Mouse (Mus musculus): Measurements from ENCODE around the gene Spsb3.

Spsb3 gene

DNA sequence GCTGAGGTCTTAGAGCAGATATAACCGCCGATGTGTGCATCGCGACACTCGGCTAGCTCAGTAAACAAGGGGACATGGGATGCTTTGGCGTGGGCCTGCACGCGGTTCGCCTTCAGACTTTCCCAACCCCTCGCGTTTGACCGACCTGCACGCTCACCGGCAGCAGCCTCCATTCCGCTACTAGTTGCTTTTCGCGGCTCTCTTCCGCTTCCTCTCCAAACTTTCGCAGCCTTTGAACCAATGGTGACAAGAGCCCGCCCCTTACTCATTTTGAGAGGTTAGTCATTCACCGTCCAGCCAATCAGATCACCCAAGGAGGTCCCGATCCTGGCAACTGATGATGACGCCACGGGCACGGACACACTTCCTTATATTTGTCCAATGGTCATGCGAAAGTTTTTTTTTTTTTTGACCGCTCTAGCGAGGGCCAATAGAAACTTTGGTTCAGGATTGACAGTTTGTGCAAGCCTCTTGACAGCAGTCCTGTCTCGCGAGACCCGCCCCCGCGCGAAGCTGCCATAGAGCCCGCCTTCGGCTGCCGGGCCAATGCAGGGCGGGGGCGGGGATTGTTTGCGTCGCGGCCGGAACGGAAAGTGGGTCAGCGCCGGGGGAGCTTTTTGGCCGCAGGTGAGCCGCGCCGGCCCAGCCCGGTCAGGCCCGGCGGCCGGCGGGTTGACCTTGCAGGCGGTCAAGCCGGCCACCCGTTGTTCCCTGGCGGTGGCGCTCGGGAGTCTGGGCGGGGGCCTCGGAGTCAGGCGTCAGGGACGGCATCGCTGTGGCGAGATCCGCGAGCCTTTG lies at the start of gene Spsb3, which contains the start of gene Nubp2:
Gene Spsb3 (plus strand): TSS at position 510 of the 798 bp plus-strand sequence.
Gene Nubp2 (minus strand): TSS at position 216 of the 798 bp plus-strand sequence.
- peak; percentile 98 for DNase-seq (ENCODE audit: low spot score)

DNA sequence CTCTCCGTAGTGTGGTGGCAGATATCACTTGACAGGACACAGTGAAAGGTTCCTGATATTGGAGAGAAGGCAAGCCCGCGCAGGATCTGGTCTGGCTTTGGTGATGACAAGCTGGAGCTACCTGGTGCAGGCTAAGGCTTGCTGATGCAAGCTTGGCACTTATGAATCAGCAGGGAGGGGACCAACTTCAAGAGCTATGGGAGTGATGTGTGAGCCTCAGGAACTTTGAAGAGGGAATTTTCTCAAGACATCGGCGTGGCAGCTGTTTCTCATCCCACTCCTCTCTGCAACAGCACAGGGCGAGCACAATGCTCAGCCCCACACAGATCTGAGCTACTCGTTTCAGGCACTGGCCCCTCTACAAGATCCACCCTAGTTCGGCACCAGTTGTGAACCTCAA lies 46.6 kb upstream of the Spsb3 start, which contains the start of gene Hagh:
Gene Hagh (plus strand): TSS at position 302 of the 400 bp plus-strand sequence.
- DNase-seq (ENCODE audit: low spot score): no peak

DNA sequence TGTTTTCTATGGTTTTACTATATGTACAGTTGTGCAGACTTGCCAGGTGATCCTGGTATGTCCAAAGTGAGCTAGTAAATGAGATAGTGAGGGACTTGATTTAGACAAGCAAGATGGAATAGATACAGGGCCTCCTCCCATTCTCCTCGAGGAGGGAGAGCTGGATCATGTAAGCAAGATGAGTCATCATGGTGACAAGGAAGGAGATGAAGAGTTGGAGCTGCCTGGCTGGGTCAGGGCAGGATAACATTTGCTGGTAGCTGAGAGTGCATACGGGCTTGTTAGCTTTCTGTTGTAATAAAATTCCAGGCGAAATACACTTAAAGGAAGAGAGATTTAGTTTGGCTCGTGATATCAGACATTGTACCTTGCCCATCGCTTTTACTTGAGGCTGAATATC lies 46.1 kb upstream of the Spsb3 start:
- DNase-seq (ENCODE audit: low spot score): no peak

DNA sequence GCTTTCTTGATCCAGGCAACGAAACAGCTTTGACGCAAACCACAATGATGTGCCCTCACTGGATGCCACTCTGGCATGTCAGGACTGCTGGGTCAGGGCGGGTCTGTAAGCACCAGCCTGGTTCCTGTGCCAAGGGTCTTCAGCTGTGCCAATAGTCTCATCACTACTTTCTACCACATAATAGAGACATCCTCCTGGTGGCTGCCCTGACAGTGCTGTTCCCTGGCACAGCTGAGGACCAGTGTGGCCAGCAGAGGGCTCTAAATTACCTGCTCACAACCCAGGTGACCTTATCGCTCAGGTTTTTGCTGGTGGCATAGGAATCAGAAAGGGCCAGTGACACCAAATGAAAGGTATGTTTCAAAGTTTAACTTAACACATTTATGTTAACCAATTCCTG lies 45.3 kb upstream of the Spsb3 start:
- peak; percentile 13 for DNase-seq (ENCODE audit: low spot score)

DNA sequence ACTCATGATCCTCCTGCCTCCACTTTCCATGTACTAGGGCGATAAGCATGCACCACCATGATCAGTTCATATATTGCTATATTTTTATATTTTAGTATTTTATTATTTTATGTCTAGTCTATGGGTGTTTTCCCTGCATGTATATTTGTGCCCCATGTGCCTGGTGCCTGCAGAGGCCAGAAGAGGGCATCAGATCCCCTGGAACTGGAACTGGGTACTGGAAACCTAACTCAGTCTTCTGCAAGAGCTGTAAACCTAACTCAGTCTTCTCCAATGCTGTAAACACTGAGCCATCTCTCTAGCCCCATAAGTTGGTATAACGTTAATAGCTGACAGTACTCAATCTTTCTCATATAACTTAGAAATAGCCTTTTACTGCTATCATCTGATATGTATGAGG lies 43.8 kb upstream of the Spsb3 start:
- no peak for DNase-seq (ENCODE audit: low spot score)

- DNase-seq (ENCODE audit: low spot score): no peak
Measured at GRCm38 (mm10) chr17:24844525-24844924, 41.9 kb upstream of the Spsb3 start.

DNA sequence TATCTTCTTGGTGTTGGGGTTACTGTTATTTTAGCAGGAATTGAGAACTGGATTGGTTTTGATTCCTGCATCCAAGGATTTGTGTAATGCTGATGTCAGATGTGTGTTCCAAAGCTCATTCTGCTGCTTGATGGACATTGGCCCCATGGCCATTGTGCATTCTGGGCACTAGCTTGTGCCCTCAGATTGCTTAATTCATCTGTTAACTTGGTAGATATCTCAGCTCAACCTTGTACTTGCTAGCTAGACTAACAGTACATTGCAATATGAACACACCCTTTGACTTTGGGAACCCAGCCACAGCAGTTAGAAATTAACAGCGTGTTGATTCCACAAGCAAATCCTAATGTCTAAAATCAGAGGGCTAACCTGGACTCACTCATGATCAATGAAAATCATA lies 39.1 kb upstream of the Spsb3 start:
- no peak for DNase-seq (ENCODE audit: low spot score)

- DNase-seq (ENCODE audit: low spot score): peak; percentile 75
Measured at GRCm38 (mm10) chr17:24848600-24849031, 37.8 kb upstream of the Spsb3 start.

GRCm38 (mm10) chr17:24849733-24850064 lies 36.7 kb upstream of the Spsb3 start:
- no peak for DNase-seq (ENCODE audit: low spot score)

GRCm38 (mm10) chr17:24850065-24850772 lies 36.2 kb upstream of the Spsb3 start, which contains the start of gene Fahd1:
TSS of gene Fahd1 (minus strand) at chr17:24850364.
- DNase-seq (ENCODE audit: low spot score): peak; percentile 99

GRCm38 (mm10) chr17:24850773-24851127 lies 35.7 kb upstream of the Spsb3 start:
- DNase-seq (ENCODE audit: low spot score): no peak

- DNase-seq (ENCODE audit: low spot score): no peak
Measured at GRCm38 (mm10) chr17:24851381-24852125, 34.9 kb upstream of the Spsb3 start.

DNA sequence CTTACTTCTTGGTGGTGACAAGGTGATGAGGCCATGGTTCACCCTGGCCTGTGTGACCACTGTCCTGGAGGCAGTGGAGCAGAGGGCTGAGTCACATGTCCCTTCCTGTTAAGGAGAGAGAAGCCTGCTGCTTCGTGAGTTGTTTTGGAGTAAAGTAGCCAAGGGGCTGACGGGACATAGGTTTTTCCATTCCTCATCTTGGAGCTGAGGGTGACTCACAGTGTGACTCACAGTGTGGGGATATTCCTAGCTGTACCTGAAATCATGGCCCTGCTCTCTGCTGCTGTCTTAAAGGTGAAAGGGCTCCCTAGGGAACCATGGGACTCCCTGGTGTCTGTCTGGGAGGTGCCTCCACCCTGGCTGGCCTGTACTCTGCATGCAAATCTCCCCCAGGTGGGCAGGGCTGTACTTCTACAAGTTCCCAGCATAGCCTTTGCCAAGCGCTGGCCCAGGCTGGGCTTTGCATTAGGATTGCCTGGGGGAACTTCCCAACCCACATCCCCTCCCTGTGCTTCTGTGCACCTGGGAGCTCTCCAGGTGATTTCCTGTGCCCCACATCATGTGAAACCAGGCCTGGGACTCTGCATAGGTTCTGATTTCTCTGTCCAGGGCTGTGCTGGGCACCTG lies 30.5 kb upstream of the Spsb3 start:
- DNase-seq (ENCODE audit: low spot score): no peak

DNA sequence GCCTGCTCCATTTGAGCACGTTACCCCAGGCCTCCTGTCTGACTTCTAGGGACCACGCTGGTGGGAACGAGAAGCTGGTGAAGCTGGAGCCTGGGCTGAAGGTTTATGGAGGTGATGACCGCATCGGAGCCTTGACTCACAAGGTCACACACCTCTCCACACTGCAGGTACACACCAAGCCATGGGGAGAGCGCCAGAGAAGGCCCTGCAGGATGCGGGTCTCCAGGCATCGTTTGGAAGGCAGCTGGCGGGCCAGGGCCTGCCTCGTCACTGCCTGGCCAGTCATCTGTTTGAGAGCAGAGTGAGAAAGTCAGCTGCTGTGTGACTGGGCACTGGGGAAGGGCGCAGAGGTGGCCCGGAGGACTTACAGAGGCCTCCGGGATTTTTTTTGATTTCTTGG lies 29.9 kb upstream of the Spsb3 start:
- no peak for DNase-seq (ENCODE audit: low spot score)

DNA sequence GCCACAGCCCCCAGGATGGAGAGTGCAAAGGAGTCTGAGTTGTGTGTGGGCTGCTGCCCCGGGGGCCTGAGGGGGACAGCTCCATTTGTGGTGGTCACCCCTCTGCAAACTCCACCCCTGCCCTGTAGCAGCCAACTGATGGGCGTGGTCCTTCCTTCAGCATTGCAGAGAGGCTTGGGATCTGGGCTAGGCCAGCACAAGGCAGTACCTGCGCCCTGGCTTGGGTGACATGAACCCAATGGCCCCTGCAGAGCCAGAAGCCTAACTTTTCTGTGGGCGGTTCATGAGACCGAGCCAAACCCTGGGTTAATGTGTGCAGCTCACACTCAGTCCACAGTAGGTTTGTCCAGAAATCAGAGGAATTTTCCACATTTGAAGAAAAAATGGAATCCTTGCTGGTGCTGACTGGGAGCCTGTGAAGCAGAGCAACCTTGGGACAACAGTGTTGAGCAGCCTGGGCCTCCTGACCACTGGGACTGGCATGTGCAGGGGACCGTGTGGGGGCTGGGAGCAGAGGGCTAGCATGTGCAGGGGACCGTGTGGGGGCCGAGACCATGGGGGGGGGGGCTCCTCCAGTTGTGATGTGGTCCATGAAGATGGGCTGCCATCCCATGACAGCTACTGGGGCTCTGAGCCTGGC lies 28.5 kb upstream of the Spsb3 start:
- no peak for DNase-seq (ENCODE audit: low spot score)

- DNase-seq (ENCODE audit: low spot score): no peak
Measured at GRCm38 (mm10) chr17:24858967-24859366, 27.5 kb upstream of the Spsb3 start.

GRCm38 (mm10) chr17:24860076-24860475 lies 26.4 kb upstream of the Spsb3 start:
- DNase-seq (ENCODE audit: low spot score): no peak

GRCm38 (mm10) chr17:24861785-24862184 lies 24.7 kb upstream of the Spsb3 start:
- DNase-seq (ENCODE audit: low spot score): no peak

DNA sequence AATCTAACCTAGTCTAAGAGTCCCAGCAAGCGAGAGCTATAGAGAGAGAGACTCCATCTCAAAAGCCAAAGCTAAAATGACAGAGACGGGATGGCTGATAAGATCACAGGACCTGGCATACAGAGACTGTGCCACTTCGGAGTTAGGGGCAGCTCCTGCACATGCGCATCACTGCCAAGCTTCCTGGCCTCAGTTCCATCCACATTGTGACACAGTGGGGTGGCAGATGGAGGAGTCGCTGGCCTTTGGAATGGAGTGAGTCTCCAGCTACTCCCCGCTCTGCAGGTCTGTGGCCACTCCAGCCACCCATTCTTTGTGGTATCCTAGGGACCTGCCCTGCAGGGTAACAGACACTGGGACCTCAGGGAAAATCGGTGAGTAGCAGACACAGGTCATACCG lies 20.7 kb upstream of the Spsb3 start, which contains the start of gene Igfals:
Gene Igfals (plus strand): TSS at position 222 of the 400 bp plus-strand sequence.
- no peak for DNase-seq (ENCODE audit: low spot score)

DNA sequence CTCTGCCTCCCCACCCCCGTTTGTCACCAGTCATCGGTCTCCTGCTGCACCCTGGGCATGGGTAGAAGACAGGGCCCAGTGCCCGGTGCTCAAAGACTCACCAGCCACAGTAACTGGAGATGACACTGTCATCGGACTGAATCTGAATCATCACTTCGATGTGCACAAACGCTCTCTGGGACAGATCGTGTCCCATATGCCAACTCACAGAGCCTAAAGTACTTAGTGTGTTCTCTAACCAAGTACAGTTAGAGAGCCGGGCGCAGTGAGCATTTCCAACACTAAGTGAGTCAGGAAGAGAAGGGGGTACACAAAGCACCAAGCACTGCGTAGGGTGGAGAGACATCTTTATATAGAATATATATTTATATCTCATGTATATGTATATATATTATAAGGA lies 18.5 kb upstream of the Spsb3 start:
- DNase-seq (ENCODE audit: low spot score): no peak

DNA sequence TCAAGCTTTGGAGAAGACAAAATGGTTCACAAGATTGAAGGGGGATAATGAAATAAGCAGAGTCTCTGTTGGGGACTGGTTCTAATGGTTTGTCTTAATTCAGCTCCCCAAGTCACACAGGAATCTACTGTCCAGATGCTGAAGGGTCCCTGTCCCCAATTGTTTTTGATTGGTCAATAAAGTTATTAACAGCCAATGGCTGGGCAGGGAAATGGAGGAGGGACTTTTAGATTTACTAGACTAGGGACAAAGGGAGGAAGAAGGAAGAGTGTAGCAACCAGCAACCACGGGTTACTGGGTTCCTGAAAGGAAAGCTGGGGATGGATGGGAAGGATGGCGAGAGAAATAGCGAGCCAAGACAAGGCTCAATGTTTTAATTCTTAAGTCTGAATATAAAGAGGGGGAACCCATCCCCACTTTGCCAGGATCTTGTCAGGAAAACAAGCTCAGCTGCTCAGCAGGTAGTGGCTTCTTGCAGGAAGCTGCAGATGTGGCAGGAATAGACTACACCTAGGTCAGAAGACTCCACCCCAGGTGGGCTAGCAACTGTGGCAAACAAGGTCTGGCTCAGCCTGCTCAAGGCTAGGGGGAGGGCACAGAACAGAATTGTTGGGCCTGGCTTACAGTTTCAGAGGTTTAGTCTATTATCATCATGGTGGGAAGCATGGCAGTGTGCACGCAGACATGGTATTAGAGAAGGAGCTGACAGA lies 12.6 kb upstream of the Spsb3 start:
- DNase-seq (ENCODE audit: low spot score): no peak
